ENCODE assay signal across 8 mouse cellular contexts in genomic region chr10:99106311-99106702, GRCm38 (mm10). TPM values are rescaled to one million over a fixed set of nuclear protein-coding genes. Genes with fewer than 3 reads are reported as not detected.
DNase-seq lines count a peak whose midpoint lies in the region; ATAC-seq and TF ChIP-seq lines count a peak whose summit lies in the region.

No protein-coding gene starts in this region.

- peaks cover 20% of the 10 kb centered on the region for H3K36me3 ChIP-seq in heart, embryonic 12.5 days
- peaks cover 27% of the 10 kb centered on the region for H3K36me3 ChIP-seq in G1E (replicated peaks)
- 0 out of 2 replicates have a peak, but pooled peaks cover 5% of the 10 kb centered on the region for H3K36me3 ChIP-seq in heart, postnatal 0 days (replicated peaks; ENCODE audit: control insufficient read depth, insufficient read depth, low read length)

- no peak for ATAC-seq in heart, embryonic 12.5 days (ENCODE audit: insufficient number of reproducible peaks, low FRiP score)
- ATAC-seq in G1E (ENCODE audit: extremely low read depth, insufficient number of reproducible peaks, low FRiP score, poor library complexity, severe bottlenecking) = no peak
- no peak for ATAC-seq in heart, postnatal 0 days (ENCODE audit: insufficient read depth, low read depth)
- peak; percentile 1; the same call in 1 of the 2 replicates for ATAC-seq in megakaryocyte-erythroid progenitor cell, adult 5-6 weeks (replicated peaks; ENCODE audit: low FRiP score, low TSS enrichment, poor library complexity, severe bottlenecking)

- H3K4me2 ChIP-seq in heart, embryonic 12.5 days = peak overlapping the region; percentile 99
- peak overlapping the region; percentile 100 for H3K4me2 ChIP-seq in heart, postnatal 0 days (ENCODE audit: low read depth, low read length)

- TF ChIP-seq CTCF in G1E (IDR thresholded peaks at IDR 0.05; ENCODE audit: low read depth, low read length) = no peak
- no peak for TF ChIP-seq CTCF in heart, postnatal 0 days (IDR thresholded peaks at IDR 0.05; ENCODE audit: low read depth)

- peak overlapping the region; percentile 93 for H3K9ac ChIP-seq in heart, embryonic 12.5 days
- peak overlapping the region; percentile 90 for H3K9ac ChIP-seq in heart, postnatal 0 days (replicated peaks; ENCODE audit: low read depth, low read length)

- DNase-seq in heart, postnatal 4 days = no peak
- DNase-seq in G1E (ENCODE audit: low spot score) (no peak), adipocyte (ENCODE audit: low spot score) (no peak)
- DNase-seq in heart, postnatal 0 days (ENCODE audit: low spot score) = no peak
- DNase-seq in left cerebral cortex, adult 9 months (ENCODE audit: low spot score in 2 of 2) = no peak
- no peak for DNase-seq in thymus, postnatal 4 days

- peaks cover 11% of the 10 kb centered on the region for H3K4me1 ChIP-seq in heart, embryonic 12.5 days (replicated peaks)
- peaks cover 26% of the 10 kb centered on the region for H3K4me1 ChIP-seq in G1E (ENCODE audit: insufficient read depth, low read depth, low read length)
- peaks cover 5% of the 10 kb centered on the region; the same call in 1 of the 2 replicates for H3K4me1 ChIP-seq in heart, postnatal 0 days (ENCODE audit: control insufficient read depth, insufficient read depth)

- WGBS in heart, embryonic 12.5 days = 42% methylated on average over 8 of the region's 8 CpGs
- WGBS in heart, postnatal 0 days = 31% methylated on average over 8 of the region's 8 CpGs

- peak overlapping the region; percentile 61; the same call in 1 of the 2 replicates for H3K27ac ChIP-seq in heart, embryonic 12.5 days (ENCODE audit: poor library complexity, severe bottlenecking)
- peak overlapping the region; percentile 86; the same call in 1 of the 2 replicates for H3K27ac ChIP-seq in heart, postnatal 0 days (ENCODE audit: low read depth)

- TF ChIP-seq EP300 in heart, postnatal 0 days (IDR thresholded peaks at IDR 0.05; ENCODE audit: low read depth) = no peak

- H3K27me3 ChIP-seq in heart, embryonic 12.5 days (replicated peaks) = no peaks in the 10 kb centered on the region
- H3K27me3 ChIP-seq in G1E (ENCODE audit: insufficient read depth, low read length) = no peaks in the 10 kb centered on the region
- H3K27me3 ChIP-seq in heart, postnatal 0 days (ENCODE audit: control insufficient read depth, insufficient read depth, low read length) = no peaks in the 10 kb centered on the region

- H3K9me3 ChIP-seq in heart, embryonic 12.5 days (replicated peaks) = no peaks in the 10 kb centered on the region
- H3K9me3 ChIP-seq in G1E (replicated peaks) = peaks cover 6% of the 10 kb centered on the region
- no peaks in the 10 kb centered on the region for H3K9me3 ChIP-seq in heart, postnatal 0 days (replicated peaks; ENCODE audit: control insufficient read depth, low read length)

- H3K4me3 ChIP-seq in heart, embryonic 12.5 days = peak overlapping the region; percentile 96
- H3K4me3 ChIP-seq in G1E (ENCODE audit: low read depth, low read length) = peak overlapping the region; percentile 90
- H3K4me3 ChIP-seq in heart, postnatal 0 days (ENCODE audit: low read depth, low read length) = peak overlapping the region; percentile 100

RNA-seq across cellular contexts. Expression of gene Poc1b, which starts 0.5 kb away (rescaled TPM):
- 11.2 and 12.0 TPM in 2 replicates for polyA plus RNA-seq in heart, embryonic 12.5 days (2016; fragmentation: Nextera tagmentation; extraction: Ambion mirVana)
- 10 to 100 TPM in 1 of 2 experiments, 1 to 10 TPM in 1; 8.6 to 11.2 TPM for total RNA-seq in heart, postnatal 4 days (2021)
- 53.0 and 54.0 TPM in 2 replicates for total RNA-seq in G1E (2014; fragmentation: Nextera tagmentation)
- total RNA-seq in G1E (2017) = 3.0 and 5.6 TPM in 2 replicates
- 17.4 and 20.7 TPM in 2 replicates for polyA plus RNA-seq in G1E (2012)
- total RNA-seq in heart, postnatal 0 days (2014; rRNA removed; ENCODE audit: low replicate concordance) = 5.2 and 7.4 TPM in 2 replicates
- polyA plus RNA-seq in heart, postnatal 0 days (2015; fragmentation: Nextera tagmentation; extraction: Ambion mirVana) = 3.2 and 3.6 TPM in 2 replicates
- total RNA-seq in megakaryocyte-erythroid progenitor cell, adult 5-6 weeks (2014; fragmentation: Nextera tagmentation) = 25.5 and 26.6 TPM in 2 replicates
- total RNA-seq in megakaryocyte-erythroid progenitor cell, adult 5-6 weeks (2017) = 5.1 and 7.2 TPM in 2 replicates

RNA-seq across cellular contexts. Expression of gene Galnt4, which starts 1.7 kb away (rescaled TPM):
- polyA plus RNA-seq in heart, embryonic 12.5 days (2016; fragmentation: Nextera tagmentation; extraction: Ambion mirVana) = 8.4 and 8.6 TPM in 2 replicates
- 1 to 10 TPM; 6.1 to 6.3 TPM for total RNA-seq in heart, postnatal 4 days (2021)
- total RNA-seq in G1E (2014; fragmentation: Nextera tagmentation) (4.2 and 4.6 TPM in 2 replicates), G1E (2017) (4.5 and 4.8 TPM in 2 replicates)
- 0.76 and 1.1 TPM in 2 replicates for polyA plus RNA-seq in G1E (2012)
- total RNA-seq in heart, postnatal 0 days (2014; rRNA removed; ENCODE audit: low replicate concordance) = 3.7 and 5.6 TPM in 2 replicates
- 3.2 and 3.4 TPM in 2 replicates for polyA plus RNA-seq in heart, postnatal 0 days (2015; fragmentation: Nextera tagmentation; extraction: Ambion mirVana)
- 4.2 and 5.4 TPM in 2 replicates for total RNA-seq in megakaryocyte-erythroid progenitor cell, adult 5-6 weeks (2014; fragmentation: Nextera tagmentation)
- 4.9 and 7.8 TPM in 2 replicates for total RNA-seq in megakaryocyte-erythroid progenitor cell, adult 5-6 weeks (2017)

RNA-seq across cellular contexts. Expression of gene Phxr2, which starts 19.8 kb away (rescaled TPM):
- polyA plus RNA-seq in heart, embryonic 12.5 days (2016; fragmentation: Nextera tagmentation; extraction: Ambion mirVana) = not detected in 2 replicates
- total RNA-seq in heart, postnatal 4 days (2021) = not detected
- total RNA-seq in G1E (2014; fragmentation: Nextera tagmentation) (not detected in 2 replicates), G1E (2017) (not detected in 2 replicates)
- polyA plus RNA-seq in G1E (2012) = not detected in 2 replicates
- not detected in 2 replicates for total RNA-seq in heart, postnatal 0 days (2014; rRNA removed; ENCODE audit: low replicate concordance)
- not detected in 2 replicates for polyA plus RNA-seq in heart, postnatal 0 days (2015; fragmentation: Nextera tagmentation; extraction: Ambion mirVana)
- total RNA-seq in megakaryocyte-erythroid progenitor cell, adult 5-6 weeks (2014; fragmentation: Nextera tagmentation) = 0.28 TPM in 1 of 2 replicates, not detected in the other
- total RNA-seq in megakaryocyte-erythroid progenitor cell, adult 5-6 weeks (2017) = not detected in 2 replicates
